Mouse (Mus musculus): Measurements from ENCODE around the gene Ltb. TPM values are rescaled to one million over a fixed set of nuclear protein-coding genes. Genes with fewer than 3 reads are reported as not detected.

The Ltb gene
- polyA plus RNA-seq (2012; rRNA removed) = 0.34 and 0.38 TPM in 2 replicates

GRCm38 (mm10) chr17:35193881-35194843 is at the start of gene Ltb:
Gene Ltb, plus strand, starts transcription at chr17:35194439.
- Histone ChIP-seq H3K4me1 (ENCODE audit: control insufficient read depth, insufficient read depth, low read length) (no peaks in the 10 kb centered on the region), H3K27me3 (ENCODE audit: control insufficient read depth, insufficient read depth, low read length) (no peaks in the 10 kb centered on the region), H3K4me3 (replicated peaks; ENCODE audit: insufficient read depth, low read depth, low read length) (no peak within 1 kb of the TSS), H3K27ac (ENCODE audit: insufficient read depth, low read length) (no peak within 1 kb of the TSS)
- WGBS = 69% methylated on average over 28 of the region's 28 CpGs
- TF ChIP-seq POLR2A (IDR thresholded peaks at IDR 0.05; ENCODE audit: borderline replicate concordance, insufficient read depth, low read length) = no peak
- no peak for TF ChIP-seq CTCF (IDR thresholded peaks at IDR 0.05; ENCODE audit: borderline replicate concordance, insufficient read depth, low read depth, low read length)
- DNase-seq = no peak

- no peaks in the 10 kb centered on the region for H3K27me3 ChIP-seq (ENCODE audit: control insufficient read depth, insufficient read depth, low read length)
- no peak overlapping the region for H3K4me3 ChIP-seq (replicated peaks; ENCODE audit: insufficient read depth, low read depth, low read length)
- no peaks in the 10 kb centered on the region for H3K4me1 ChIP-seq (ENCODE audit: control insufficient read depth, insufficient read depth, low read length)
- no peak overlapping the region for H3K27ac ChIP-seq (ENCODE audit: insufficient read depth, low read length)
- 74% methylated on average over 5 of the region's 5 CpGs for WGBS
- TF ChIP-seq POLR2A (IDR thresholded peaks at IDR 0.05; ENCODE audit: borderline replicate concordance, insufficient read depth, low read length) (no peak), CTCF (IDR thresholded peaks at IDR 0.05; ENCODE audit: borderline replicate concordance, insufficient read depth, low read depth, low read length) (no peak)
- no peak for DNase-seq
Measured at GRCm38 (mm10) chr17:35146139-35146538, 48.1 kb upstream of the Ltb start.

- 60% methylated on average over 3 of the region's 3 CpGs for WGBS
- H3K4me1 ChIP-seq (ENCODE audit: control insufficient read depth, insufficient read depth, low read length) = no peaks in the 10 kb centered on the region
- no peaks in the 10 kb centered on the region for H3K27me3 ChIP-seq (ENCODE audit: control insufficient read depth, insufficient read depth, low read length)
- DNase-seq = no peak
- no peak overlapping the region for H3K4me3 ChIP-seq (replicated peaks; ENCODE audit: insufficient read depth, low read depth, low read length)
- TF ChIP-seq CTCF (IDR thresholded peaks at IDR 0.05; ENCODE audit: borderline replicate concordance, insufficient read depth, low read depth, low read length) = no peak
- no peak for TF ChIP-seq POLR2A (IDR thresholded peaks at IDR 0.05; ENCODE audit: borderline replicate concordance, insufficient read depth, low read length)
- no peak overlapping the region for H3K27ac ChIP-seq (ENCODE audit: insufficient read depth, low read length)
Measured at GRCm38 (mm10) chr17:35147348-35147747, 46.9 kb upstream of the Ltb start.

GRCm38 (mm10) chr17:35147922-35148639 is 46.2 kb upstream of the Ltb start:
- Histone ChIP-seq H3K4me1 (ENCODE audit: control insufficient read depth, insufficient read depth, low read length) (no peaks in the 10 kb centered on the region), H3K4me3 (replicated peaks; ENCODE audit: insufficient read depth, low read depth, low read length) (no peak overlapping the region), H3K27me3 (ENCODE audit: control insufficient read depth, insufficient read depth, low read length) (no peaks in the 10 kb centered on the region), H3K27ac (ENCODE audit: insufficient read depth, low read length) (no peak overlapping the region)
- no peak for TF ChIP-seq POLR2A (IDR thresholded peaks at IDR 0.05; ENCODE audit: borderline replicate concordance, insufficient read depth, low read length)
- TF ChIP-seq CTCF (IDR thresholded peaks at IDR 0.05; ENCODE audit: borderline replicate concordance, insufficient read depth, low read depth, low read length) = no peak
- WGBS = 47% methylated on average over 5 of the region's 5 CpGs
- DNase-seq = no peak

- Histone ChIP-seq H3K27me3 (ENCODE audit: control insufficient read depth, insufficient read depth, low read length) (no peaks in the 10 kb centered on the region), H3K27ac (ENCODE audit: insufficient read depth, low read length) (no peak overlapping the region), H3K4me1 (ENCODE audit: control insufficient read depth, insufficient read depth, low read length) (no peaks in the 10 kb centered on the region), H3K4me3 (replicated peaks; ENCODE audit: insufficient read depth, low read depth, low read length) (no peak overlapping the region)
- no peak for DNase-seq
- 92% methylated on average over 4 of the region's 4 CpGs for WGBS
- TF ChIP-seq POLR2A (IDR thresholded peaks at IDR 0.05; ENCODE audit: borderline replicate concordance, insufficient read depth, low read length) (no peak), CTCF (IDR thresholded peaks at IDR 0.05; ENCODE audit: borderline replicate concordance, insufficient read depth, low read depth, low read length) (no peak)
Measured at GRCm38 (mm10) chr17:35152121-35152520, 42.1 kb upstream of the Ltb start.

- no peak overlapping the region for H3K27ac ChIP-seq (ENCODE audit: insufficient read depth, low read length)
- WGBS = 70% methylated on average over 9 of the region's 9 CpGs
- DNase-seq = no peak
- no peaks in the 10 kb centered on the region for H3K4me1 ChIP-seq (ENCODE audit: control insufficient read depth, insufficient read depth, low read length)
- TF ChIP-seq POLR2A (IDR thresholded peaks at IDR 0.05; ENCODE audit: borderline replicate concordance, insufficient read depth, low read length) (no peak), CTCF (IDR thresholded peaks at IDR 0.05; ENCODE audit: borderline replicate concordance, insufficient read depth, low read depth, low read length) (no peak)
- no peaks in the 10 kb centered on the region for H3K27me3 ChIP-seq (ENCODE audit: control insufficient read depth, insufficient read depth, low read length)
- no peak overlapping the region for H3K4me3 ChIP-seq (replicated peaks; ENCODE audit: insufficient read depth, low read depth, low read length)
Measured at GRCm38 (mm10) chr17:35153077-35153476, 41.2 kb upstream of the Ltb start.

- DNase-seq = no peak
- Histone ChIP-seq H3K27ac (ENCODE audit: insufficient read depth, low read length) (no peak overlapping the region), H3K4me1 (ENCODE audit: control insufficient read depth, insufficient read depth, low read length) (no peaks in the 10 kb centered on the region), H3K4me3 (replicated peaks; ENCODE audit: insufficient read depth, low read depth, low read length) (no peak overlapping the region), H3K27me3 (ENCODE audit: control insufficient read depth, insufficient read depth, low read length) (no peaks in the 10 kb centered on the region)
- WGBS = 84% methylated on average over 4 of the region's 4 CpGs
- TF ChIP-seq POLR2A (IDR thresholded peaks at IDR 0.05; ENCODE audit: borderline replicate concordance, insufficient read depth, low read length) = no peak
- TF ChIP-seq CTCF (IDR thresholded peaks at IDR 0.05; ENCODE audit: borderline replicate concordance, insufficient read depth, low read depth, low read length) = no peak
Measured at GRCm38 (mm10) chr17:35153931-35154330, 40.3 kb upstream of the Ltb start.
